Mouse (Mus musculus) kidney, adult 2 months (tissue): ENCODE measurements around the gene Svop.

Experiments
- CTCF ChIP-seq: fragments of 200-500 bp; conservative IDR thresholded peaks from 2 replicates; pipeline ENCODE4 v1.5.1; 2011; ENCODE audit warnings: low read depth, mild to moderate bottlenecking, control low read depth, low read length, moderate library complexity, mixed read lengths; ENCODE audit not compliant: insufficient read depth, insufficient read length
- POLR2A ChIP-seq: fragments of 200-500 bp; IDR thresholded peaks from one replicate; pipeline ENCODE4 v1.6.1; 2011; ENCODE audit warnings: low read depth, low read length, control low read depth

DNA sequence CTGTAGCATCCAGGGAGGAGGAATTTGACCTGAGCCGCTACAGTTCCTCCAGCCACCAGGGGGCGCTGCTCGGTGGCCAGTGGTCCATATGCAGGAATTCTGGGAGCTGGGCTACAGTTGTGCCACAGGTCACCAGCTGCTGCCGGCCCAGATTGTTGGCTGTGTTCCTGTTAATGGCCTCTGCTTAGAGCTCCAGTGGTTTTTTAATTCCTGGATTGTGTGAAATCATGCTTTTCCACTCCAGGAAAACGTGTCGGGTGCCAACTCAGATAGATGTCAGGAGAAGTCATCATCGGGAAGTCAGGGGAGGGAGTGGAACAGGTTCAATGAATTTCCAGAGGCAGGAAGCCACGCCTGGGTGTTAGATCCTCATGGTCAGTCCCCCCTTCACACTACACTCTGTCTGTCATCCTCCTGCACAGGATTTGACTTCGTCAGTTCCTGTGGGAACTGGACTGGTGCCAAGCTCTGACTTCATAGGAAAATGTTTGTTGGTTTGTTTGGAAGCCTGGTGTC is 39.1 kb downstream of the Svop start:
- peak; percentile 85 for TF ChIP-seq CTCF
- no peak for TF ChIP-seq POLR2A
